Mouse (Mus musculus) kidney, postnatal 25 days (tissue): ENCODE results near the gene Olfr822.
"Not testable (repeated sequence)": the region's sequence is repeated elsewhere in the genome, so short reads cannot be mapped to it uniquely, and the experiment has no call there.

Experiments
- DNase-seq, 2 experiments: peaks; one replicate each; pipeline ENCODE4 v3.0.0; 2021; ENCODE audit warnings: mixed read lengths in 2 of 2

The Olfr822 gene

DNA sequence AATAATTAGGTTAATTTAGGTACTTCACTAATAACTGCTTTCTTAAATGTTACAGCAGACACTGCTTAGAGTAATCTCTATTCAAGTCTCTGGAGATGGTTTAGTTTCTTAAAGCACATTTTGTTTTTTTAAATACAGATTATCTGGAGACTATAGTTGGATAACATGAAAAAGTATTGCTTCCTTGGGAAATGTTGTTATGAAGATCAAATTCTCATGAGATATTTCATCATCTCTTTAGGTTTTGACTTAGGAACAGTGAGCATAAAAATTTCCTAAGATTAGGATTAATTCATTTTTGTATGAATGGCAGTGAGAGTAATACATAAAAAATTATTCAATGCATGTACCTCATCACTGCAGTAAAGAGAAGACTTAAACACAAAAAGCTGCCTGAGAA is at the start of gene Olfr822:
Gene Olfr822 (plus strand): TSS at position 301 of the 400 bp plus-strand sequence.
- no peak for DNase-seq

DNA sequence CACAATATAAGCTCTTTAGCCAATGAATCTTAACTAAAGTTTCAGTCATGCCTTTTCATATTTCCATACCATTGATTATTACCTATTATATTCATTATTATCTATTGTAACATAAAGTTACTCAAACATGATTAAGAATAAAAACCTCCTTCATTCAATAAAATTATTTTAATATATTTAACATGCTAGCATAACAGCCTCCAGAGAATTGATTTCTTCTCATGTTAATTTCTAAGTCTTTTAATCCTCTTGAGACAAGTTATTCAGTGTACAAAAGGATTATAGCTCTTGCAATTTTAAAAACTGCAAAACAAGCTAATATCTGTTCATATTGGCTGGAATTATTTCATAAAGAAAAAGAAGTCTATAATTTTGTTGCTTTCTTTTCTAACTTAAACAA is 41.0 kb upstream of the Olfr822 start, which contains the start of gene Olfr821:
Gene Olfr821 (plus strand): TSS at position 301 of the 400 bp plus-strand sequence.
- no peak for DNase-seq

DNA sequence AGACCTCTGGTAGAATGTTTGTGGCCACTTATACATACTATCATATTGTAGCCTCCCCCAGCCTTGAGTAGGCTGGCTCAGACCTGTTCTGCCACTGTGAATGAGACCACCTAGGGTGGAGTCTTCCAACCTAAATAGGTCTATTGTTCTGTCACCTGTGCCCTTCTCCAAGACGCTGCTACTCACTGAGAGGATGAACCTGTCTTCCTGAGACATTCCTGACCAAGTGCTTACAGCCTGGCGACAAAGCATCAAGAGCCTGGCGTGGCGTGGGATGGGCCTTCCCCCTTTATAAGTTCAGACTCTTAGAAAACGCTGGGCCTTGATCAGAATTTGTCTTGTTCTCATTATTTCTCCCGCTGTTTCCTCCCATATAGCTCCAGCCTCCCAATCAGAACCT is 33.9 kb upstream of the Olfr822 start:
- no peak for DNase-seq

DNA sequence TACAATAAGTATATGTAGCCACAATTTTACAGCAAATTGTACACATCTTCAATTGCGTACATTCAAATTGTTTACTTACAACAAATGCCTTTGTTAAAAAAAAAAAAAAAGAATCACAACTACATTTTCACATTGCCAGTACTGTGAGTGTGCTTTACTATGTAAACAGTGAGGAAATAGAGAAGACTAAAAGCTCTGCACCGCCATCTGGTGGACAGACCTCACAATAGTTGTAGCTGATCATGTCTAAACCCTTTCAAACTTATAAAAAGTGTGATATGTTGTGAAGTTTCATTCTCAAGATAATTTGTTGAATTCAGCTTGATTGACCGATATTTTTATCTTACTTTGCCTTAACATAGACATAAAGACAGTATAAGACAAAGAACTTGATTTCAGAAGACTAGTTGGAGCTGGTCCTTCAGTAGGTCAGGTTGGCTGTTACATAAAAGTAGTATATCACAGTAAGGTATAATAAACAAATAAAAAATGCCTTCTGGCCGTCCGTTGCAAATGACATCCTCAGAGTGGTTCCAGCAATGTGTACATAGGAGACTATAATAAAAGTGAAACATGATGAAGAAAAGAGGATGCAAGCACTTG is 21.9 kb downstream of the Olfr822 start:
- DNase-seq: peak; percentile 43 to 65

DNA sequence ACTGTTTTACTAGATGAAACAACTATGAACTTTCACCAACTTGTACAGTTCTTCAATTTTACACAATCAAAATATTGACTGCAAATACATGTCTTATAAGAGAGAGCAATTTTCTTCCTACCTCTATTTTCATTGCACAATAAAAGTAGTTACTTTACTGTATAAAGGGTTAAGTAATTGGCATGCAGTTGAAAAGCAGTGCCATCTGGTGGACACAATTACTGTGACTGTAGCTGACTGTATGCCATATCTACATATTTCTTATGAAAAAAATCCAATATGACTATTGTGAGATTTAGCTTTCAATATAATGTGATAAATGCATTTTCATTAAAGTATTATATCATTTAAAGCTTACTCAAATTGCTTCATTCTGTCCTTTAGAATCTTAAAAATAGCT is 25.1 kb downstream of the Olfr822 start:
- no peak for DNase-seq

DNA sequence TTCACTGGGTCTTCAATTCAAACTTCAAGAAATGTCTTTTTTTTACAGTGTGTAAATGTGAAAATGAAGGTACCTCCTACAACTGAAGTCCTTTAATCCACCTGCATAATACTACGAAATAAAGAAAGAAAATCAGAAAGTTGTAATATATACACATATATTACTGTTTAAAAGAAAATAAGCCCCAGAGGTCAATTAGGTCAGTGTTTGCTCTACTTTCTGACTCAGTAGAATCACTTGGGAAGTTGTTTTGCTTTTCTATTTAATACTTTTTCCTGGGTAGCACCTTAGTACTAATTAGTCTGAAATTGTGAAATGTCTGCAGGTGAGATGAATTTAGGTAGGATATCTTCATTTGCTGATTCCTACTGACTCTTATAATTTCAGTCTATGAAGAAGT is 44.3 kb downstream of the Olfr822 start, which contains the start of gene Olfr823:
Gene Olfr823 (minus strand): TSS at position 101 of the 400 bp plus-strand sequence.
- DNase-seq: not testable (repeated sequence)

DNA sequence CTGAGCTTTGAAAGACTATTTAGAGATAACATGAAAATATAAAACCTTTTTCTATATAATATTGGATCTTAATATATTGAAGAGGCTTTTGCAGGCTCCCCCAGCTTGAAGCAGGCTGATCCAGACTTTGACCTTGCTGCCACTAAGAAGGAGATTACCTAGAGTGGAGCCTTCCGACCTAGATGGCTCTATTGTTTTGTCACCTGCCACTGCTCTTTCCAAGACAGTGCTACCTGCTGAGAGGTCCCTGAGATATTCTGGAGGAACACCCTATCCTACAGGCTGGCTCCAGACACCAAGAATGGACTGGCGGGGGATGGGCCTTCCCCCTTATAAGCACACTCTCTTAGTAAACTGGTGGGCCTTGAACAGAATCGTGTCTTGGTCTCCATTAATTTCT is 45.0 kb downstream of the Olfr822 start:
- DNase-seq: not testable (repeated sequence)
